Mouse (Mus musculus): ENCODE data around the gene Gm20715. TPM values are rescaled to one million over a fixed set of nuclear protein-coding genes. Genes with fewer than 3 reads are reported as not detected.
A peak's percentile ranks its signal among the peaks of the same experiment; 100 is the strongest.

Gm20715 gene
- polyA plus RNA-seq (2012; rRNA removed), result 0.04 TPM in 1 of 2 replicates, not detected in the other

GRCm38 (mm10) chr7:6410043-6410442, at the start of gene Gm20715:
Gene Gm20715, plus strand, starts transcription at chr7:6410277.
- DNase-seq, result peak; percentile 61
- Histone ChIP-seq H3K27ac (ENCODE audit: control insufficient read depth, insufficient read depth, low read length) (no peak within 1 kb of the TSS), H3K36me3 (ENCODE audit: control insufficient read depth, insufficient read depth, low read length) (no peaks in the 10 kb centered on the region), H3K27me3 (ENCODE audit: control insufficient read depth, insufficient read depth, low read length) (no peaks in the 10 kb centered on the region), H3K4me1 (replicated peaks; ENCODE audit: control insufficient read depth, insufficient read depth, low read length) (no peaks in the 10 kb centered on the region), H3K4me3 (ENCODE audit: control insufficient read depth, insufficient read depth, low read length) (no peak within 1 kb of the TSS)
- no peak for TF ChIP-seq CTCF (IDR thresholded peaks at IDR 0.05; ENCODE audit: borderline replicate concordance, control insufficient read depth, extremely low read depth, insufficient read depth, low read length, poor library complexity)
- TF ChIP-seq POLR2A (IDR thresholded peaks at IDR 0.05; ENCODE audit: control insufficient read depth, extremely low read depth, insufficient read depth, low read length, poor library complexity), result no peak
- WGBS, result 4% methylated on average over 17 of the region's 17 CpGs

- Histone ChIP-seq H3K27me3 (ENCODE audit: control insufficient read depth, insufficient read depth, low read length) (no peaks in the 10 kb centered on the region), H3K27ac (ENCODE audit: control insufficient read depth, insufficient read depth, low read length) (no peak overlapping the region), H3K4me3 (ENCODE audit: control insufficient read depth, insufficient read depth, low read length) (no peak overlapping the region), H3K36me3 (ENCODE audit: control insufficient read depth, insufficient read depth, low read length) (no peaks in the 10 kb centered on the region), H3K4me1 (replicated peaks; ENCODE audit: control insufficient read depth, insufficient read depth, low read length) (peaks cover 3% of the 10 kb centered on the region)
- TF ChIP-seq POLR2A (IDR thresholded peaks at IDR 0.05; ENCODE audit: control insufficient read depth, extremely low read depth, insufficient read depth, low read length, poor library complexity) (no peak), CTCF (IDR thresholded peaks at IDR 0.05; ENCODE audit: borderline replicate concordance, control insufficient read depth, extremely low read depth, insufficient read depth, low read length, poor library complexity) (no peak)
- no peak for DNase-seq
- WGBS, result 50% methylated on average over 9 of the region's 9 CpGs
These were observed 49.5 kb upstream of the Gm20715 start for GRCm38 (mm10) chr7:6360477-6361060.

- Histone ChIP-seq H3K27ac (ENCODE audit: control insufficient read depth, insufficient read depth, low read length) (0 out of 2 replicates have a peak overlapping the region, but pooled peaks have one; percentile 35), H3K36me3 (ENCODE audit: control insufficient read depth, insufficient read depth, low read length) (no peaks in the 10 kb centered on the region), H3K4me3 (ENCODE audit: control insufficient read depth, insufficient read depth, low read length) (peak overlapping the region; percentile 88), H3K4me1 (replicated peaks; ENCODE audit: control insufficient read depth, insufficient read depth, low read length) (peaks cover 3% of the 10 kb centered on the region), H3K27me3 (ENCODE audit: control insufficient read depth, insufficient read depth, low read length) (no peaks in the 10 kb centered on the region)
- DNase-seq, result no peak
- WGBS, result 33% methylated on average over 7 of the region's 7 CpGs
- TF ChIP-seq CTCF (IDR thresholded peaks at IDR 0.05; ENCODE audit: borderline replicate concordance, control insufficient read depth, extremely low read depth, insufficient read depth, low read length, poor library complexity) (no peak), POLR2A (IDR thresholded peaks at IDR 0.05; ENCODE audit: control insufficient read depth, extremely low read depth, insufficient read depth, low read length, poor library complexity) (no peak)
These were observed 48.3 kb upstream of the Gm20715 start for GRCm38 (mm10) chr7:6361756-6362155.

- peaks cover 3% of the 10 kb centered on the region for H3K4me1 ChIP-seq (replicated peaks; ENCODE audit: control insufficient read depth, insufficient read depth, low read length)
- H3K27ac ChIP-seq (ENCODE audit: control insufficient read depth, insufficient read depth, low read length), result peak overlapping the region; percentile 75; the same call in 1 of the 2 replicates
- H3K36me3 ChIP-seq (ENCODE audit: control insufficient read depth, insufficient read depth, low read length), result no peaks in the 10 kb centered on the region
- under 1% methylated on average over 38 of the region's 38 CpGs for WGBS
- DNase-seq, result peak; percentile 89
- TF ChIP-seq POLR2A (IDR thresholded peaks at IDR 0.05; ENCODE audit: control insufficient read depth, extremely low read depth, insufficient read depth, low read length, poor library complexity) (peak; percentile 36; the same call in 1 of the 2 replicates), CTCF (IDR thresholded peaks at IDR 0.05; ENCODE audit: borderline replicate concordance, control insufficient read depth, extremely low read depth, insufficient read depth, low read length, poor library complexity) (no peak)
- H3K4me3 ChIP-seq (ENCODE audit: control insufficient read depth, insufficient read depth, low read length), result peak overlapping the region; percentile 88
- H3K27me3 ChIP-seq (ENCODE audit: control insufficient read depth, insufficient read depth, low read length), result no peaks in the 10 kb centered on the region
These were observed 47.6 kb upstream of the Gm20715 start for GRCm38 (mm10) chr7:6362268-6363046.

GRCm38 (mm10) chr7:6363047-6363488, 47.0 kb upstream of the Gm20715 start, which contains the start of gene Zfp78:
Gene Zfp78, plus strand, starts transcription at chr7:6363280.
- WGBS, result under 1% methylated on average over 23 of the region's 23 CpGs
- Histone ChIP-seq H3K4me1 (replicated peaks; ENCODE audit: control insufficient read depth, insufficient read depth, low read length) (peaks cover 3% of the 10 kb centered on the region), H3K36me3 (ENCODE audit: control insufficient read depth, insufficient read depth, low read length) (no peaks in the 10 kb centered on the region), H3K27ac (ENCODE audit: control insufficient read depth, insufficient read depth, low read length) (peak within 1 kb of the TSS; percentile 75), H3K4me3 (ENCODE audit: control insufficient read depth, insufficient read depth, low read length) (peak within 1 kb of the TSS; percentile 88), H3K27me3 (ENCODE audit: control insufficient read depth, insufficient read depth, low read length) (no peaks in the 10 kb centered on the region)
- TF ChIP-seq POLR2A (IDR thresholded peaks at IDR 0.05; ENCODE audit: control insufficient read depth, extremely low read depth, insufficient read depth, low read length, poor library complexity) (peak; percentile 43; the same call in 1 of the 2 replicates), CTCF (IDR thresholded peaks at IDR 0.05; ENCODE audit: borderline replicate concordance, control insufficient read depth, extremely low read depth, insufficient read depth, low read length, poor library complexity) (0 out of 2 replicates have a peak, but pooled peaks have one; percentile 21)
- DNase-seq, result peak; percentile 77

GRCm38 (mm10) chr7:6364761-6365160, 45.3 kb upstream of the Gm20715 start:
- WGBS, result 82% methylated on average over 1 of the region's 1 CpGs
- Histone ChIP-seq H3K4me3 (ENCODE audit: control insufficient read depth, insufficient read depth, low read length) (no peak overlapping the region), H3K36me3 (ENCODE audit: control insufficient read depth, insufficient read depth, low read length) (no peaks in the 10 kb centered on the region), H3K27me3 (ENCODE audit: control insufficient read depth, insufficient read depth, low read length) (no peaks in the 10 kb centered on the region), H3K27ac (ENCODE audit: control insufficient read depth, insufficient read depth, low read length) (no peak overlapping the region), H3K4me1 (replicated peaks; ENCODE audit: control insufficient read depth, insufficient read depth, low read length) (peaks cover 3% of the 10 kb centered on the region)
- no peak for TF ChIP-seq CTCF (IDR thresholded peaks at IDR 0.05; ENCODE audit: borderline replicate concordance, control insufficient read depth, extremely low read depth, insufficient read depth, low read length, poor library complexity)
- TF ChIP-seq POLR2A (IDR thresholded peaks at IDR 0.05; ENCODE audit: control insufficient read depth, extremely low read depth, insufficient read depth, low read length, poor library complexity), result no peak
- DNase-seq, result no peak

Data from thymus, adult 2 months (tissue).